Mouse (Mus musculus) MN1 (cell line): Measurements from ENCODE around the gene Elfn1.

ENCODE experiments used
- DNase-seq: peaks from one replicate; pipeline ENCODE4 v3.0.0-alpha.2; 2016; ENCODE audit warnings: low spot score

Elfn1 gene

GRCm38 (mm10) chr5:139907714-139908242, at the start of gene Elfn1:
TSS of gene Elfn1 (plus strand) at chr5:139907943.
- peak; percentile 54 for DNase-seq

- DNase-seq = peak; percentile 33
Measured at GRCm38 (mm10) chr5:139860328-139861104, 47.2 kb upstream of the Elfn1 start.

GRCm38 (mm10) chr5:139862759-139863158, 45.0 kb upstream of the Elfn1 start:
- DNase-seq = peak; percentile 38

- DNase-seq = no peak
Measured at GRCm38 (mm10) chr5:139870886-139871285, 36.9 kb upstream of the Elfn1 start.

GRCm38 (mm10) chr5:139871526-139871925, 36.2 kb upstream of the Elfn1 start:
- DNase-seq = no peak

- no peak for DNase-seq
Measured at GRCm38 (mm10) chr5:139877563-139877962, 30.2 kb upstream of the Elfn1 start.

- no peak for DNase-seq
Measured at GRCm38 (mm10) chr5:139879694-139880093, 28.0 kb upstream of the Elfn1 start.

- DNase-seq = no peak
Measured at GRCm38 (mm10) chr5:139881161-139881560, 26.6 kb upstream of the Elfn1 start.

- peak; percentile 25 for DNase-seq
Measured at GRCm38 (mm10) chr5:139888624-139889023, 19.1 kb upstream of the Elfn1 start.

GRCm38 (mm10) chr5:139889370-139889769, 18.4 kb upstream of the Elfn1 start:
- no peak for DNase-seq

- DNase-seq = no peak
Measured at GRCm38 (mm10) chr5:139892326-139892994, 15.3 kb upstream of the Elfn1 start.

GRCm38 (mm10) chr5:139892995-139893345, 14.8 kb upstream of the Elfn1 start:
- DNase-seq = no peak

GRCm38 (mm10) chr5:139894025-139894508, 13.7 kb upstream of the Elfn1 start:
- DNase-seq = no peak

GRCm38 (mm10) chr5:139899044-139899443, 8.7 kb upstream of the Elfn1 start:
- DNase-seq = no peak

- no peak for DNase-seq
Measured at GRCm38 (mm10) chr5:139905121-139905520, 2.6 kb upstream of the Elfn1 start.

- DNase-seq = no peak
Measured at GRCm38 (mm10) chr5:139906507-139906906, 1.2 kb upstream of the Elfn1 start.

GRCm38 (mm10) chr5:139907241-139907640, 502 bp upstream of the Elfn1 start:
- DNase-seq = peak; percentile 78

- peak; percentile 45 for DNase-seq
Measured at GRCm38 (mm10) chr5:139908243-139908810, 584 bp downstream of the Elfn1 start.

GRCm38 (mm10) chr5:139908811-139909627, 1.3 kb downstream of the Elfn1 start:
- DNase-seq = peak; percentile 28

GRCm38 (mm10) chr5:139909710-139910550, 2.2 kb downstream of the Elfn1 start:
- DNase-seq = peak; percentile 67

- DNase-seq = no peak
Measured at GRCm38 (mm10) chr5:139910755-139911300, 3.1 kb downstream of the Elfn1 start.
